Mouse (Mus musculus): ENCODE results near the gene Plxnb1. TPM values are rescaled to one million over a fixed set of nuclear protein-coding genes. Genes with fewer than 3 reads are reported as not detected.

Gene Plxnb1
- polyA plus RNA-seq, 1 experiment from 2014 or later, result 8.4 TPM

GRCm38 (mm10) chr9:109051651-109052489 lies 43.3 kb upstream of the Plxnb1 start:
- Histone ChIP-seq H3K36me3 (ENCODE audit: insufficient read depth, low read length) (peaks cover 10% of the 10 kb centered on the region), H3K4me2 (ENCODE audit: low read length) (no peak overlapping the region), H3K9ac (ENCODE audit: low read depth, low read length) (no peak overlapping the region), H3K9me3 (replicated peaks; ENCODE audit: low read length) (no peaks in the 10 kb centered on the region), H3K27ac (no peak overlapping the region), H3K4me3 (replicated peaks; ENCODE audit: low read depth, low read length) (no peak overlapping the region), H3K4me1 (replicated peaks; ENCODE audit: insufficient read depth, low read length) (0 out of 2 replicates have a peak, but pooled peaks cover 10% of the 10 kb centered on the region), H3K27me3 (ENCODE audit: insufficient read depth, low read length) (no peaks in the 10 kb centered on the region)
- no peak for DNase-seq (ENCODE audit: low spot score)
- TF ChIP-seq CTCF (IDR thresholded peaks at IDR 0.05; ENCODE audit: low read depth), result no peak
- ATAC-seq (replicated peaks; ENCODE audit: low FRiP score, low read depth), result no peak
- 88% methylated on average over 10 of the region's 10 CpGs for WGBS

DNA sequence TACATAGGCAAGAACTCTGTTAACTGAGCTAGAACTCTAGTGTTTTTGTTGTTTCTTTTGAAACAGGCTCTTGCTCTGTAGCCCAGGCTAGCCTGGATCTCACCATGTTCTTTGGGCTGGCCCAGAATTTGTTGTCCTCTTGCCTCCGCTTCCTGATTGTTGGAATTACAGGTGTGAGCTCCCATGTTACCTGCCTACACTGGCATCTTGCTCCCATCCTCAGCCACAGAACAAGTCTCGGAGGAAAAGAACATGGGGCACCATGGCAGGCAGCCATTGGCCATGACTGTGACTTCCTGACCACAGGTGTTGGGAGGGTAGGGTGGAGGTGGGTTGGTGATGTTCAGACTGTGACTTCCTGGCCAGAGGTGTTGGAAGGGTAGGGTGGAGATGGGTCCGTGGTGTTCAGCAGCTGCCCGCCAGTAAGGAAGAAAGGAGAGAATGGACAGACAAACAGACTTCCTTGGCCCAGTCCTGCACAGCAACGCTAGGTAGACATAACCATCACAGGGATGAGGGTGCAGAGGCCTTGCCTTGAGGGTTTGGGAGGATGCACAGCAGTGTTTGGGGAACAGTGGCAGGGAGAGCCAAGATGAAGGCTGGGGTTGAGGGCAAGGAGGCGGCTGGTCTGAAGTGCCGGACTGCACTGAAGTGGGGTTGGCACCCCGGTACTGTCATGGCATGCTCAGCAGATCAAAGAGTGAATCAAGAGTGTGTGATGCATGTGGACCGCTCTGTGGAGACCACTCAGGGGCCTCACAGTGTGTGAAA lies 42.5 kb upstream of the Plxnb1 start:
- Histone ChIP-seq H3K9ac (ENCODE audit: low read depth, low read length) (no peak overlapping the region), H3K27ac (no peak overlapping the region), H3K27me3 (ENCODE audit: insufficient read depth, low read length) (no peaks in the 10 kb centered on the region), H3K9me3 (replicated peaks; ENCODE audit: low read length) (no peaks in the 10 kb centered on the region), H3K4me2 (ENCODE audit: low read length) (no peak overlapping the region), H3K36me3 (ENCODE audit: insufficient read depth, low read length) (peaks cover 18% of the 10 kb centered on the region), H3K4me3 (replicated peaks; ENCODE audit: low read depth, low read length) (no peak overlapping the region), H3K4me1 (replicated peaks; ENCODE audit: insufficient read depth, low read length) (0 out of 2 replicates have a peak, but pooled peaks cover 10% of the 10 kb centered on the region)
- ATAC-seq (replicated peaks; ENCODE audit: low FRiP score, low read depth) (no peak), DNase-seq (ENCODE audit: low spot score) (no peak)
- 83% methylated on average over 9 of the region's 9 CpGs for WGBS
- no peak for TF ChIP-seq CTCF (IDR thresholded peaks at IDR 0.05; ENCODE audit: low read depth)

GRCm38 (mm10) chr9:109053366-109053765 lies 41.8 kb upstream of the Plxnb1 start:
- no peak overlapping the region for H3K9ac ChIP-seq (ENCODE audit: low read depth, low read length)
- H3K27ac ChIP-seq, result no peak overlapping the region
- no peak overlapping the region for H3K4me3 ChIP-seq (replicated peaks; ENCODE audit: low read depth, low read length)
- H3K36me3 ChIP-seq (ENCODE audit: insufficient read depth, low read length), result peaks cover 22% of the 10 kb centered on the region
- 82% methylated on average over 3 of the region's 3 CpGs for WGBS
- no peak for TF ChIP-seq CTCF (IDR thresholded peaks at IDR 0.05; ENCODE audit: low read depth)
- ATAC-seq (replicated peaks; ENCODE audit: low FRiP score, low read depth) (no peak), DNase-seq (ENCODE audit: low spot score) (no peak)
- H3K27me3 ChIP-seq (ENCODE audit: insufficient read depth, low read length), result no peaks in the 10 kb centered on the region
- H3K9me3 ChIP-seq (replicated peaks; ENCODE audit: low read length), result no peaks in the 10 kb centered on the region
- no peak overlapping the region for H3K4me2 ChIP-seq (ENCODE audit: low read length)
- 0 out of 2 replicates have a peak, but pooled peaks cover 10% of the 10 kb centered on the region for H3K4me1 ChIP-seq (replicated peaks; ENCODE audit: insufficient read depth, low read length)

GRCm38 (mm10) chr9:109053851-109054250 lies 41.3 kb upstream of the Plxnb1 start:
- no peak for ATAC-seq (replicated peaks; ENCODE audit: low FRiP score, low read depth)
- Histone ChIP-seq H3K9me3 (replicated peaks; ENCODE audit: low read length) (no peaks in the 10 kb centered on the region), H3K9ac (ENCODE audit: low read depth, low read length) (no peak overlapping the region), H3K4me3 (replicated peaks; ENCODE audit: low read depth, low read length) (no peak overlapping the region), H3K36me3 (ENCODE audit: insufficient read depth, low read length) (peaks cover 23% of the 10 kb centered on the region), H3K27ac (no peak overlapping the region), H3K4me2 (ENCODE audit: low read length) (no peak overlapping the region), H3K4me1 (replicated peaks; ENCODE audit: insufficient read depth, low read length) (peaks cover 14% of the 10 kb centered on the region; the same call in 1 of the 2 replicates), H3K27me3 (ENCODE audit: insufficient read depth, low read length) (no peaks in the 10 kb centered on the region)
- DNase-seq (ENCODE audit: low spot score), result no peak
- no peak for TF ChIP-seq CTCF (IDR thresholded peaks at IDR 0.05; ENCODE audit: low read depth)
- WGBS, result 75% methylated on average over 6 of the region's 6 CpGs

DNA sequence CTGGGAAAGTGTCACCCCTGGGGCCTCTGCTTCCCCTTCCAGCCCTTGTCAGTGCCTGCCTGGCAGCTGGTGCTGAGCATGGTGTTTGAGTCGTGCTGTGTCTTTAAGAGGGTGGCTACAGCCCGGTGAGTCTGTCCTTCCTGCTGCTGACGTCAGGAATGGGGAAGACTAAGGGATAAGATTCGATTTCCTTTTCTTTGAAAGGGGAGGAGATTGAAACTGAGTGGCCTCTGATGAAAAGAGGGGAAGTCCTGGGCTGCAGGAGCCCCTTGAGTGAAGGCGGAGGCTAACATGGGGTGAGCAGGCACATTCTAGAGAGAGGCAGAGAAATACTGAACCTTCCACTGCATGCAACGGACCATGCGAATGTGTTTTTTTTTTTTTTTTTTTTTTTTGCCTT lies 40.5 kb upstream of the Plxnb1 start:
- WGBS, result 0% methylated on average over 7 of the region's 7 CpGs
- H3K9ac ChIP-seq (ENCODE audit: low read depth, low read length), result peak overlapping the region; percentile 55
- peaks cover 20% of the 10 kb centered on the region; the same call in 1 of the 2 replicates for H3K4me1 ChIP-seq (replicated peaks; ENCODE audit: insufficient read depth, low read length)
- peak overlapping the region; percentile 24 for H3K4me3 ChIP-seq (replicated peaks; ENCODE audit: low read depth, low read length)
- no peak for TF ChIP-seq CTCF (IDR thresholded peaks at IDR 0.05; ENCODE audit: low read depth)
- H3K9me3 ChIP-seq (replicated peaks; ENCODE audit: low read length), result no peaks in the 10 kb centered on the region
- DNase-seq (ENCODE audit: low spot score) (peak; percentile 96), ATAC-seq (replicated peaks; ENCODE audit: low FRiP score, low read depth) (peak; percentile 69)
- peak overlapping the region; percentile 78 for H3K27ac ChIP-seq
- peak overlapping the region; percentile 55 for H3K4me2 ChIP-seq (ENCODE audit: low read length)
- peaks cover 23% of the 10 kb centered on the region for H3K36me3 ChIP-seq (ENCODE audit: insufficient read depth, low read length)
- H3K27me3 ChIP-seq (ENCODE audit: insufficient read depth, low read length), result no peaks in the 10 kb centered on the region

DNA sequence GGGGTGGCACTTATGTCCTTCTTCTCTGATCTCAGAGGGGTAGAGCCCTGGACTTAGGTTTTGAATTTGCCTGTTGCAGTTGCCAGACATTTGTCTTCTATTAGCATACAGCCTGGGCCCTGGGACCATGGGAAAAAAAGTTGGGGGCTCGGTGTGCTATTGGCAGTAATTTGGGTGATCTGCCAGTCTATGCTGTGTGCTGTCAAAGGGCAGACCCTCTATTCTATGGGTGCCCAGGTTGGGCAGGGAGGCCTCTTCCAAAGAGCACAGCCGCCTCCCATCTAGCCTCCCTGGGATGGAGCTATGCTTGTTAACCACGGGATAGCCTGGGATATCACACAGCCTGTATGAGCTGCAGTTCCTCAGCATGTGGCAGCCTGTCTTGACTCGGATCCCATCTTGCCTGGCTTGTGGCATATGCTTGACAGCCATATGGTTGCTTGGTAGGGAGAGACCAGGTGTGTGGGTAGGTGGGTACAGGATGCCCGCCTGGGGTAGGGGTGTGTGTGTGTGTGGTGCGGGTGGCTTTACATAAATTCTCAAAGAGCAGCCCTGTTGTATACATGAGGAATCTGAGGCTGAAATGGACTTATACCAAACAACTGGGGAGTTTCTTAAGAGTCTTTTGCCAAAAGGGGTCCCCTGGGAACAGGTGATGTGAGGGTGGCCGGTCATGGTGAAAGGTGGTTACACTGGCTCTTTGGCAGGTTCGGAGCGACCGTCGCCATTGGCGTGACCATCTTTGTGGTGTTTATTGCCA lies 39.7 kb upstream of the Plxnb1 start:
- ATAC-seq (replicated peaks; ENCODE audit: low FRiP score, low read depth), result no peak
- 90% methylated on average over 12 of the region's 12 CpGs for WGBS
- H3K36me3 ChIP-seq (ENCODE audit: insufficient read depth, low read length), result peaks cover 23% of the 10 kb centered on the region
- H3K9me3 ChIP-seq (replicated peaks; ENCODE audit: low read length), result no peaks in the 10 kb centered on the region
- H3K27ac ChIP-seq, result peak overlapping the region; percentile 78
- peak overlapping the region; percentile 24 for H3K4me3 ChIP-seq (replicated peaks; ENCODE audit: low read depth, low read length)
- peak overlapping the region; percentile 55 for H3K9ac ChIP-seq (ENCODE audit: low read depth, low read length)
- no peak for TF ChIP-seq CTCF (IDR thresholded peaks at IDR 0.05; ENCODE audit: low read depth)
- DNase-seq (ENCODE audit: low spot score), result no peak
- peak overlapping the region; percentile 55 for H3K4me2 ChIP-seq (ENCODE audit: low read length)
- H3K27me3 ChIP-seq (ENCODE audit: insufficient read depth, low read length), result no peaks in the 10 kb centered on the region
- H3K4me1 ChIP-seq (replicated peaks; ENCODE audit: insufficient read depth, low read length), result peaks cover 20% of the 10 kb centered on the region; the same call in 1 of the 2 replicates

Data from kidney, postnatal 0 days (tissue).